Mouse (Mus musculus) lung, embryonic 15.5 days (tissue): ENCODE results near the gene Sh2d3c. TPM values are rescaled to one million over a fixed set of nuclear protein-coding genes. Genes with fewer than 3 reads are reported as not detected.

Experiments used
- ATAC-seq: fragments of 200-750 bp; cut with Nextera tagmentation; 2 replicates; pipeline ENCODE4 v1.8.0; 2017; ENCODE audit warnings: moderate number of reproducible peaks, borderline replicate concordance; ENCODE audit not compliant: low FRiP score, low TSS enrichment; ENCODE audit errors: extremely low read depth
- H3K27ac ChIP-seq: fragments of 300-500 bp; sonication (generic); 2 replicates; pipeline ENCODE4 v1.5.1; 2015; ENCODE audit warnings: moderate library complexity, mild to moderate bottlenecking, inconsistent platforms
- H3K27me3 ChIP-seq: fragments of 300-500 bp; sonication (generic); 2 replicates; pipeline ENCODE4 v1.6.1; 2015; ENCODE audit warnings: inconsistent platforms
- H3K36me3 ChIP-seq: fragments of 300-500 bp; sonication (generic); 2 replicates; pipeline ENCODE4 v1.6.1; 2015; ENCODE audit warnings: inconsistent platforms
- H3K4me1 ChIP-seq: fragments of 300-500 bp; sonication (generic); 2 replicates; pipeline ENCODE4 v1.6.1; 2015; ENCODE audit warnings: inconsistent platforms
- H3K4me2 ChIP-seq: fragments of 300-500 bp; sonication (generic); 2 replicates; pipeline ENCODE4 v1.6.1; 2015; ENCODE audit warnings: inconsistent platforms, mild to moderate bottlenecking, moderate library complexity
- H3K4me3 ChIP-seq: fragments of 300-500 bp; sonication (generic); 2 replicates; pipeline ENCODE4 v1.5.1; 2015; ENCODE audit warnings: mild to moderate bottlenecking, inconsistent platforms
- H3K9ac ChIP-seq: fragments of 300-500 bp; sonication (generic); 2 replicates; pipeline ENCODE4 v1.6.1; 2015; ENCODE audit warnings: inconsistent platforms
- H3K9me3 ChIP-seq: fragments of 300-500 bp; sonication (generic); 2 replicates; pipeline ENCODE4 v1.6.1; 2016; ENCODE audit warnings: inconsistent platforms
- WGBS: fragments of 180-500 bp; shearing (Covaris S2); methylation state at CpG from one replicate; pipeline ENCODE4 v1.1.7; 2015; 5-methylcytosine and 5-hydroxymethylcytosine counted together
- polyA plus RNA-seq: library from polyadenylated mRNA; unstranded; fragments of >200 nt; fragmentation: Nextera tagmentation; extraction: Ambion mirVana; gene quantifications from 2 replicates; pipeline ENCODE4 v1.2.1, GENCODE M21; 2015

The Sh2d3c gene
- polyA plus RNA-seq, 1 experiment from 2014 or later: 41.4 TPM

GRCm38 (mm10) chr2:32761859-32762258, 41.0 kb downstream of the Sh2d3c start:
- H3K4me2 ChIP-seq: no peak overlapping the region
- 72% methylated on average over 4 of the region's 4 CpGs for WGBS
- no peaks in the 10 kb centered on the region for H3K9me3 ChIP-seq
- no peak overlapping the region for H3K4me3 ChIP-seq
- ATAC-seq: no peak
- H3K27ac ChIP-seq: no peak overlapping the region
- no peaks in the 10 kb centered on the region for H3K27me3 ChIP-seq
- peaks cover 8% of the 10 kb centered on the region for H3K36me3 ChIP-seq
- peaks cover 10% of the 10 kb centered on the region for H3K4me1 ChIP-seq
- no peak overlapping the region for H3K9ac ChIP-seq

GRCm38 (mm10) chr2:32763353-32763752, 42.5 kb downstream of the Sh2d3c start:
- H3K4me3 ChIP-seq: no peak overlapping the region
- H3K4me2 ChIP-seq: no peak overlapping the region
- 66% methylated on average over 3 of the region's 3 CpGs for WGBS
- no peak overlapping the region for H3K9ac ChIP-seq
- no peaks in the 10 kb centered on the region for H3K27me3 ChIP-seq
- ATAC-seq: no peak
- H3K27ac ChIP-seq: no peak overlapping the region
- no peaks in the 10 kb centered on the region for H3K9me3 ChIP-seq
- peaks cover 8% of the 10 kb centered on the region for H3K36me3 ChIP-seq
- peaks cover 4% of the 10 kb centered on the region; the same call in 1 of the 2 replicates for H3K4me1 ChIP-seq

GRCm38 (mm10) chr2:32767241-32767640, 46.4 kb downstream of the Sh2d3c start:
- WGBS: 66% methylated on average over 12 of the region's 12 CpGs
- Histone ChIP-seq H3K27me3 (no peaks in the 10 kb centered on the region), H3K4me3 (no peak overlapping the region), H3K4me1 (peaks cover 4% of the 10 kb centered on the region; the same call in 1 of the 2 replicates), H3K4me2 (no peak overlapping the region), H3K27ac (no peak overlapping the region), H3K36me3 (no peaks in the 10 kb centered on the region), H3K9ac (no peak overlapping the region), H3K9me3 (no peaks in the 10 kb centered on the region)
- ATAC-seq: no peak

GRCm38 (mm10) chr2:32768661-32769285, 47.9 kb downstream of the Sh2d3c start:
- Histone ChIP-seq H3K4me1 (peaks cover 4% of the 10 kb centered on the region; the same call in 1 of the 2 replicates), H3K27me3 (no peaks in the 10 kb centered on the region), H3K27ac (no peak overlapping the region), H3K9ac (no peak overlapping the region), H3K36me3 (no peaks in the 10 kb centered on the region), H3K9me3 (no peaks in the 10 kb centered on the region), H3K4me3 (no peak overlapping the region), H3K4me2 (no peak overlapping the region)
- peak; percentile 9; the same call in 1 of the 2 replicates for ATAC-seq
- 46% methylated on average over 19 of the region's 19 CpGs for WGBS

GRCm38 (mm10) chr2:32769327-32770085, 48.7 kb downstream of the Sh2d3c start:
- Histone ChIP-seq H3K27me3 (no peaks in the 10 kb centered on the region), H3K4me3 (no peak overlapping the region), H3K9me3 (no peaks in the 10 kb centered on the region), H3K9ac (no peak overlapping the region), H3K4me2 (no peak overlapping the region), H3K4me1 (peaks cover 4% of the 10 kb centered on the region; the same call in 1 of the 2 replicates), H3K36me3 (no peaks in the 10 kb centered on the region), H3K27ac (no peak overlapping the region)
- no peak for ATAC-seq
- WGBS: 73% methylated on average over 5 of the region's 5 CpGs

- Histone ChIP-seq H3K4me3 (no peak overlapping the region), H3K27me3 (no peaks in the 10 kb centered on the region), H3K4me1 (peaks cover 15% of the 10 kb centered on the region), H3K27ac (no peak overlapping the region), H3K9me3 (no peaks in the 10 kb centered on the region), H3K36me3 (no peaks in the 10 kb centered on the region), H3K4me2 (no peak overlapping the region), H3K9ac (no peak overlapping the region)
- WGBS: 26% methylated on average over 12 of the region's 12 CpGs
- ATAC-seq: no peak
These were observed 51.0 kb downstream of the Sh2d3c start for GRCm38 (mm10) chr2:32771886-32772285.

- H3K4me1 ChIP-seq: peaks cover 15% of the 10 kb centered on the region
- no peaks in the 10 kb centered on the region for H3K9me3 ChIP-seq
- no peaks in the 10 kb centered on the region for H3K27me3 ChIP-seq
- no peak overlapping the region for H3K4me2 ChIP-seq
- 66% methylated on average over 8 of the region's 8 CpGs for WGBS
- no peak for ATAC-seq
- H3K9ac ChIP-seq: no peak overlapping the region
- no peaks in the 10 kb centered on the region for H3K36me3 ChIP-seq
- H3K27ac ChIP-seq: no peak overlapping the region
- no peak overlapping the region for H3K4me3 ChIP-seq
These were observed 51.9 kb downstream of the Sh2d3c start for GRCm38 (mm10) chr2:32772626-32773279.

- Histone ChIP-seq H3K4me1 (peaks cover 14% of the 10 kb centered on the region), H3K9ac (peak within 1 kb of the TSS; percentile 27), H3K27ac (0 out of 2 replicates have a peak within 1 kb of the TSS, but pooled peaks have one; percentile 39), H3K36me3 (no peaks in the 10 kb centered on the region), H3K4me2 (peak within 1 kb of the TSS; percentile 76), H3K9me3 (no peaks in the 10 kb centered on the region), H3K4me3 (peak within 1 kb of the TSS; percentile 56), H3K27me3 (no peaks in the 10 kb centered on the region)
- WGBS: under 1% methylated on average over 46 of the region's 46 CpGs
- ATAC-seq: peak; percentile 95
These were observed 54.7 kb downstream of the Sh2d3c start, which contains the start of the genes Ttc16 and Ptrh1 for GRCm38 (mm10) chr2:32775359-32776074. Gene Ttc16, minus strand, starts transcription at chr2:32775633. Gene Ptrh1, plus strand, starts transcription at chr2:32775786.

- Histone ChIP-seq H3K27me3 (no peaks in the 10 kb centered on the region), H3K36me3 (no peaks in the 10 kb centered on the region), H3K4me3 (peak overlapping the region; percentile 56), H3K4me2 (peak overlapping the region; percentile 76), H3K9ac (peak overlapping the region; percentile 27), H3K4me1 (peaks cover 14% of the 10 kb centered on the region), H3K9me3 (no peaks in the 10 kb centered on the region), H3K27ac (no peak overlapping the region)
- 21% methylated on average over 22 of the region's 22 CpGs for WGBS
- no peak for ATAC-seq
These were observed 55.3 kb downstream of the Sh2d3c start for GRCm38 (mm10) chr2:32776192-32776591.

- H3K9ac ChIP-seq: no peak overlapping the region
- peaks cover 14% of the 10 kb centered on the region for H3K4me1 ChIP-seq
- no peaks in the 10 kb centered on the region for H3K9me3 ChIP-seq
- ATAC-seq: no peak
- no peak overlapping the region for H3K4me2 ChIP-seq
- no peak overlapping the region for H3K4me3 ChIP-seq
- H3K27ac ChIP-seq: no peak overlapping the region
- no peaks in the 10 kb centered on the region for H3K36me3 ChIP-seq
- no peaks in the 10 kb centered on the region for H3K27me3 ChIP-seq
- WGBS: 93% methylated on average over 6 of the region's 6 CpGs
These were observed 57.2 kb downstream of the Sh2d3c start for GRCm38 (mm10) chr2:32778081-32778480.

GRCm38 (mm10) chr2:32779131-32779530, 58.3 kb downstream of the Sh2d3c start:
- H3K9me3 ChIP-seq: no peaks in the 10 kb centered on the region
- 6% methylated on average over 8 of the region's 8 CpGs for WGBS
- no peak overlapping the region for H3K4me2 ChIP-seq
- H3K4me1 ChIP-seq: peaks cover 14% of the 10 kb centered on the region
- no peaks in the 10 kb centered on the region for H3K27me3 ChIP-seq
- no peak overlapping the region for H3K4me3 ChIP-seq
- no peak overlapping the region for H3K27ac ChIP-seq
- H3K9ac ChIP-seq: no peak overlapping the region
- no peak for ATAC-seq
- H3K36me3 ChIP-seq: no peaks in the 10 kb centered on the region
